Mouse (Mus musculus) neural tube, embryonic 14.5 days (tissue): ENCODE results near the gene Donson. TPM values are rescaled to one million over a fixed set of nuclear protein-coding genes. Genes with fewer than 3 reads are reported as not detected.
"Not testable (repeated sequence)": the region's sequence is repeated elsewhere in the genome, so short reads cannot be mapped to it uniquely, and the experiment has no call there.

ENCODE experiments used
- ATAC-seq: fragments of 200-750 bp; cut with Nextera tagmentation; 2 replicates; pipeline ENCODE4 v1.8.0; 2017; ENCODE audit warnings: low read depth, mild to moderate bottlenecking, moderate TSS enrichment, moderate library complexity
- H3K27ac ChIP-seq: fragments of 300-500 bp; sonication (generic); 2 replicates; pipeline ENCODE4 v1.5.1; 2014; ENCODE audit warnings: low read depth, mild to moderate bottlenecking, control low read depth, low read length, moderate library complexity, mixed read lengths
- H3K27me3 ChIP-seq: fragments of 300-500 bp; sonication (generic); 2 replicates; pipeline ENCODE4 v1.6.1; 2014; ENCODE audit warnings: low read length; ENCODE audit not compliant: control insufficient read depth, insufficient read depth
- H3K36me3 ChIP-seq: fragments of 300-500 bp; sonication (generic); 2 replicates; pipeline ENCODE4 v1.6.1; 2014; ENCODE audit warnings: low read length, mixed read lengths; ENCODE audit not compliant: control insufficient read depth, insufficient read depth
- H3K4me1 ChIP-seq: fragments of 300-500 bp; sonication (generic); 2 replicates; pipeline ENCODE4 v1.6.1; 2014; ENCODE audit warnings: low read length; ENCODE audit not compliant: control insufficient read depth, insufficient read depth
- H3K4me2 ChIP-seq: fragments of 300-500 bp; sonication (generic); 2 replicates; pipeline ENCODE4 v1.6.1; 2014; ENCODE audit warnings: mild to moderate bottlenecking, low read depth, low read length, control low read depth
- H3K4me3 ChIP-seq: fragments of 300-500 bp; sonication (generic); 2 replicates; pipeline ENCODE4 v1.5.1; 2014; ENCODE audit warnings: low read depth, low read length, control low read depth, mixed read lengths
- H3K9ac ChIP-seq: fragments of 300-500 bp; sonication (generic); replicated peaks from 2 replicates; pipeline ENCODE4 v1.6.1; 2014; ENCODE audit warnings: low read depth, mild to moderate bottlenecking, control low read depth, low read length, mixed read lengths
- H3K9me3 ChIP-seq: fragments of 300-500 bp; sonication (generic); 2 replicates; pipeline ENCODE4 v1.6.1; 2016; ENCODE audit warnings: low read length; ENCODE audit not compliant: control insufficient read depth
- WGBS: fragments of 180-500 bp; shearing (Covaris S2); extraction: QIAGEN DNeasy Blood & Tissue Kit; methylation state at CpG from one replicate; pipeline ENCODE4 v1.1.7; 2014; 5-methylcytosine and 5-hydroxymethylcytosine counted together
- polyA plus RNA-seq: library from polyadenylated mRNA; unstranded; fragments of >200 nt; fragmentation: Nextera tagmentation; extraction: Ambion mirVana; gene quantifications from 2 replicates; pipeline ENCODE4 v1.2.1, GENCODE M21; 2014

Donson gene
- polyA plus RNA-seq, 1 experiment from 2014 or later = 28.5 TPM

DNA sequence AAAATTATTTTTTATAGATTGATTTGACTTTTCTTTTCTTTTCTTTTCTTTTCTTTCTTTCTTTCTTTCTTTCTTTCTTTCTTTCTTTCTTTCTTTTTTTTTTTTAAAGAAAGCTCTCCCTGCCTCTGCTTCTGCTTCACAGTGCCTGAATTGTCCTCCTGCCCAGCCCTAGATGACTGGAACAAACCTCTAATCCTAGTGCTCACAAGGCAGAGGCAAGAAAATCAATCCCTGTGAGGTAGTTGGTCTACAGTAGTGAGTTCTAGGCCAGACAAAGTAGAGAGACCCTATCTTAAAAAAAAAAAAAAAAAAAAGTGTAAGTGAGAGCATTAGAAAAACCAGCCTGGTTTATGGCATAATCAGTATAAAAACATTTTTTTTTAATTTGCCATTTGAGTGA lies 38.8 kb downstream of the Donson start:
- no peak overlapping the region for H3K4me3 ChIP-seq
- peaks cover 12% of the 10 kb centered on the region for H3K4me1 ChIP-seq
- H3K36me3 ChIP-seq = peaks cover 14% of the 10 kb centered on the region; the same call in 1 of the 2 replicates
- no peak for ATAC-seq
- H3K9ac ChIP-seq = no peak overlapping the region
- no peaks in the 10 kb centered on the region for H3K9me3 ChIP-seq
- no peak overlapping the region for H3K27ac ChIP-seq
- H3K27me3 ChIP-seq = no peaks in the 10 kb centered on the region
- peak overlapping the region; percentile 20; the same call in 1 of the 2 replicates for H3K4me2 ChIP-seq

DNA sequence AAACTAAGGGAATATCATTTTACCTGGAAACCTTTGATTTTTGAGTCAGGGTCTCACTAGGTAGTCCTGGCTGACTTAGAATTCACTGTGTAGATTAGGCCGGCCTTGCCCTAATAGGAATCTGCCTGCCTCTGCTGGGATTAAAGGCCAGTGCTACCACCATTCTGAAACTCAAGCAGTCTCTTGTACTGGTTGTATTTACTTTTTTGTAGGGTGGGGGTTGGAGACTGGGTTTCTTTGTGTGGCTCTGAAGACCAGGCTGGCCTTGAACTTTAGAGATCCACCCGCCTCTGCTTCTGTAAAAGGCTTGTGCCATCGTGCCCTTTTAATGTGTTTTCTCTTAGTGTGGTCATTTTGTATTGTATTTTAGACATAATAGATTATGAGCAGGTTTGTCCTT lies 39.3 kb downstream of the Donson start:
- H3K27ac ChIP-seq = no peak overlapping the region
- ATAC-seq = no peak
- peak overlapping the region; percentile 87 for H3K4me2 ChIP-seq
- H3K4me1 ChIP-seq = peaks cover 12% of the 10 kb centered on the region
- WGBS = 69% methylated on average over 3 of the region's 3 CpGs
- H3K9me3 ChIP-seq = no peaks in the 10 kb centered on the region
- H3K27me3 ChIP-seq = no peaks in the 10 kb centered on the region
- peaks cover 13% of the 10 kb centered on the region; the same call in 1 of the 2 replicates for H3K36me3 ChIP-seq
- H3K4me3 ChIP-seq = peak overlapping the region; percentile 80
- no peak overlapping the region for H3K9ac ChIP-seq

DNA sequence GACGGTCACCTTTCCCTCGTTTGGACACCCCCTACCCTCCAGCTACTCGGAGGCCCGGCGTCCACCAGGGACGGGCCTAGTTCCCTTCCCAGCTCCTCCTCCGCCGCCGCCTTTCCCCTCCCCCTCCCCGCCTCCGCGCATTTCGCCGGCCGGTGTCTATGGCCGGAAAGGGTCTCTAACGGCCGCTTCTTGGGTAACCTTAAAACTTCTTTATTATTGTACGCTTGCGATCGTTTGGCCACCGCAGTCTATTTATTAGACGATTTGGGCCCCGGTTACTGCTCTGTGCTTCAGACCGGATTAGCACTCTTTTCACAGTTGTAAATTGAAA lies 40.4 kb downstream of the Donson start:
- Histone ChIP-seq H3K9me3 (no peaks in the 10 kb centered on the region), H3K4me3 (peak overlapping the region; percentile 80), H3K36me3 (peaks cover 13% of the 10 kb centered on the region; the same call in 1 of the 2 replicates), H3K9ac (peak overlapping the region; percentile 76), H3K27ac (peak overlapping the region; percentile 97), H3K4me1 (peaks cover 12% of the 10 kb centered on the region), H3K27me3 (no peaks in the 10 kb centered on the region), H3K4me2 (peak overlapping the region; percentile 87)
- peak; percentile 58 for ATAC-seq
- under 1% methylated on average over 25 of the region's 25 CpGs for WGBS

DNA sequence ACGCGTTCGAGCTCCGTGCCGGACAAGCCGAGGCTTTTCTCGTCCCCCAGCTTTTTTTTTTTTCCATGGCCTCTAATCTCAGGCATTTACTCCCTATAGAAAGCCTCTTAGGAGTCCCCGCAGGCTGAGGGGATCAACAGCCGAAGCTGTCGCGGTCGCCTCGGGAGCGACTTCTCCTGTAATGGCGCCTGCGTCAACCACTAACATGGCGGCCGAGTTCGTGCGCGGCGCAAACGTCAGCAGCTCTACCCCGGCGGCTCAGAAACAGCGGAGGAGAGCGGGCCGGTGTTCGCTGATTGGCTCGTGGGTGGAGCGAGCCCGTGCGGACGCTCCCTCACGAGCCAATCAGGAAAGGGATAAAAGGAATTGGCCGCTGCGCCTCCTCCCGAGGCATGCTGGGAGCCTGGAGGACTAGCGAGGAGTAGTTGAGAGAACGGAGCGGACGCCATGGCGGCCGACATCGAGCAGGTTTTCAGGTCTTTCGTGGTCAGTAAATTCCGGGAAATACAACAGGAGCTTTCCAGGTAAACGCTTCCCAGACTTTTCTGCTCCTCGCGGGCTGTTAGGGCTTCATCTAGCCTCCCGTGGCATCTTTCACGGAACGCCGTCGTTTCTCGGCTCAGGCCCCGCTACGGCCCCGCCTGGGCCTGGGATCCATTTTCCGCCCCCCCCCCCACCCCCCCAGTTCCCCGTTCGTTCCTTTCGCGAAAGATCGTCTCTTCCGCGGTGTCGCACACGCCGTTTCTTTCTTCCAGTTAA lies 40.9 kb downstream of the Donson start, which contains the start of gene Son:
Gene Son (plus strand): TSS at position 46 of the 759 bp plus-strand sequence.
- under 1% methylated on average over 69 of the region's 70 CpGs for WGBS
- peak; percentile 98 for ATAC-seq
- Histone ChIP-seq H3K27me3 (no peaks in the 10 kb centered on the region), H3K4me3 (peak within 1 kb of the TSS; percentile 80), H3K4me1 (peaks cover 12% of the 10 kb centered on the region), H3K9ac (peak within 1 kb of the TSS; percentile 85), H3K27ac (peak within 1 kb of the TSS; percentile 97), H3K9me3 (no peaks in the 10 kb centered on the region), H3K4me2 (peak within 1 kb of the TSS; percentile 87), H3K36me3 (peaks cover 12% of the 10 kb centered on the region; the same call in 1 of the 2 replicates)

DNA sequence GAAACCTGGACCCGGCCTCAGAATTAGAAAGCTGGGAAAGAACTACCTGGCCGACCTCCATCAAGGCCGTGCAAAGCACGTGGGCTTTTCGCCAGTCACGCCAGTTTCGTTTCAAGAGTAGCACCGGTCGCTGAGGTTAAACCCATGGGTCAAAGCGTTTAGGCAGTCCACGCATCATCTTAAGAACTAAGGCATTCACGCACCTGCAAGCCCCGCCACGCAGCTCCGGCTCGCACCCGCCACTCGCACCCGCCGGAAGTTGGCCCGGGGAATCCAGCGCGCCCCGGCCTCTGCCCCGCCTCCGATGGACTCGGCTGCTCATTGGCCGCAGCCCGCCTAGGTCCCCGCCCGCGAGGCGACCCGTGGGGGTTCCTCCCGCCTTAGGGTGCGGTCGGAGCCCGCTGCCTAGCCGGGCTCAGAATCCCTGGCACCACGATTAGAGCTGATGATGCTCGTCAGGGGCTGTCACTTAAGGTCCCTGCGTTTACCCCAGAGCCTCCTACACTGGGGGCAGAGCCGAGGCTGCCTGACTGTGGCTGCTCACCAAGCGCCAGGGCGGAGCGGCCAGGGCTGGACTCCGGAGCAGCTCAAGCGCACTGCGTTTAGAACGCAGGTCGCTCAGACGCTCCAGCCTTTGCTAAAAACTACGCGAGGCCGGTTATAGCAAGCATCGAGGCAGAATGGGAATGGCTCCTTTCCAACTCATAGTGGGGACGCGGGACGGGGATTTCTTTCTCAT lies 41.7 kb downstream of the Donson start, which contains the start of gene Gart:
Gene Gart (minus strand): TSS at position 272 of the 739 bp plus-strand sequence.
- no peaks in the 10 kb centered on the region for H3K27me3 ChIP-seq
- ATAC-seq = peak; percentile 87
- H3K9ac ChIP-seq = peak within 1 kb of the TSS; percentile 85
- H3K4me1 ChIP-seq = peaks cover 12% of the 10 kb centered on the region
- peaks cover 4% of the 10 kb centered on the region; the same call in 1 of the 2 replicates for H3K36me3 ChIP-seq
- no peaks in the 10 kb centered on the region for H3K9me3 ChIP-seq
- peak within 1 kb of the TSS; percentile 97 for H3K27ac ChIP-seq
- peak within 1 kb of the TSS; percentile 80 for H3K4me3 ChIP-seq
- under 1% methylated on average over 59 of the region's 59 CpGs for WGBS
- H3K4me2 ChIP-seq = peak within 1 kb of the TSS; percentile 87

DNA sequence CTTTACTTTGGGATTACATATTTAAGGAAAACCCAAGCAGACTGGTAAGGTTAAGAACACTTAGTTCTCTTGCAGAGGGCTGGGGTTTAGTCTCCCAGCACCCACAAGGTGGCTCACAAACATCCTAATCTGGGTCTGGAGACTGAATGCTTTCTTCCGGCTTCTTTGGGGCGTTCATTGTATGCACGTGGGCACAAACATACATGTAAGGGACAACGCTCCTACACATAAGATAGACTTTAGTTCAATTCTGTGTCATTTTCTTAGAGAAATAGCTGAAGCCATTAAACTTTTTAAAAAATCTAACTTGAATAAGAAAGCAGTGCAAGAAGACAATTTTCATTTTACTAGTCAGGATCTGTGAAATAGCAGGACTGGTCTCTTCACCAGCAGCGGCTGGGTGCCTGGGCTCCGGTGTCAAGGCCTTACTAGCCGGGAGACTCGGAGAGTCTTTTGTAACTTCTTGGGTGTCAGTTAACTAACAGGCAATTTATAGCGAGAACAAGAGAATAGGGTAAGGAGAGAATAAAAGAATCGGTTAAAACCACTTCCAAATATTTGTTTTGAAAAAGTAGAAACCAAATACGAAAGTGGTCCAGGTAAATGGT lies 42.5 kb downstream of the Donson start:
- Histone ChIP-seq H3K27me3 (no peaks in the 10 kb centered on the region), H3K4me1 (peaks cover 12% of the 10 kb centered on the region), H3K4me3 (peak overlapping the region; percentile 80), H3K36me3 (peaks cover 7% of the 10 kb centered on the region; the same call in 1 of the 2 replicates), H3K27ac (peak overlapping the region; percentile 97; the same call in 1 of the 2 replicates), H3K9me3 (no peaks in the 10 kb centered on the region), H3K9ac (peak overlapping the region; percentile 85; the same call in 1 of the 2 replicates), H3K4me2 (peak overlapping the region; percentile 87)
- no peak for ATAC-seq
- under 1% methylated on average over 11 of the region's 11 CpGs for WGBS

DNA sequence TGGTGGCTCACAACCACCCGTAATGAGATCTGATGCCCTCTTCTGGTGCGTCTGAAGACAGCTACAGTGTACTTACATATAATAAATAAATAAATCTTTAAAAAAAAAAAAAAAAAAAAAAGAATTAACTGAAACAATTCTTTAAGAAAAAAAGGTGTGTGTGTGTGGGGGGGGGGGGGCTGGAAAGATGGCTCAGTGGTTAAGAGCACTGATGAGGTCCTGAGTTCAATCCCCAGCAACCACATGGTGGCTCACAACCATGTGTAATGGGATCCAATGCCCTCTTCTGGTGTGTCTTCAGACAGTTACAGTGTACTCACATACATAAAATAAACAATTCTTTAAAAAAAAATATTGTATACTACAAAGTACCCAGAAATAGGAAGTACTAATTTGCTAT lies 43.1 kb downstream of the Donson start:
- H3K36me3 ChIP-seq = not testable (repeated sequence)
- peaks cover 12% of the 10 kb centered on the region for H3K4me1 ChIP-seq
- no CpG with 5 or more reads among the region's 2 CpGs for WGBS

DNA sequence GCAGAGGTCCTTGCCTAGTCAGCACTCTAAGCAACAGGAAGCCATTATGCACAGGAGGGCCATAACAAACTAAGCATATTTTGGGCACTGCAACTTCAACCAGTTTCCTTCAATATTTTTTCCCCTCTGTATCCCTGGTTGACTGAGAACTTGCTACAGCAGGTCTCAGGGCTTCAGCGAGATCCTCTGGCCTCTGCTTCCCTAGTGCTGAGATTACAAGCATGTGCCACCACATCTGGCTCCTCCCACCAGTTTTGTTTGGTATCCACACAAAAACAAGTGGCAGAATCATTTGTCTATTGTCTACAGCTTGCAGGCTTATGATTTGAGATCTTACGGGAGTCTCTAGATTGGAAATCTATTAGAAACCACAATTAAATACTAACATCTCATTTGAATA lies 43.7 kb downstream of the Donson start:
- H3K4me1 ChIP-seq = peaks cover 9% of the 10 kb centered on the region
- peaks cover 10% of the 10 kb centered on the region; the same call in 1 of the 2 replicates for H3K36me3 ChIP-seq
- 90% methylated on average over 2 of the region's 2 CpGs for WGBS
- no peaks in the 10 kb centered on the region for H3K9me3 ChIP-seq
- no peak overlapping the region for H3K4me3 ChIP-seq
- H3K27me3 ChIP-seq = no peaks in the 10 kb centered on the region
- no peak overlapping the region for H3K9ac ChIP-seq
- no peak overlapping the region for H3K4me2 ChIP-seq
- ATAC-seq = no peak
- H3K27ac ChIP-seq = no peak overlapping the region

More for the DNA sequence above, 43.1 kb downstream of the Donson start:
- not testable (repeated sequence) for H3K27ac ChIP-seq, H3K4me2 ChIP-seq, H3K4me3 ChIP-seq, H3K9ac ChIP-seq, H3K9me3 ChIP-seq, H3K27me3 ChIP-seq, ATAC-seq
